Mouse (Mus musculus): ENCODE data around the gene Smim5. TPM values are rescaled to one million over a fixed set of nuclear protein-coding genes. Genes with fewer than 3 reads are reported as not detected.

Gene Smim5
- polyA plus RNA-seq, 1 experiment: 26.7 TPM

DNA sequence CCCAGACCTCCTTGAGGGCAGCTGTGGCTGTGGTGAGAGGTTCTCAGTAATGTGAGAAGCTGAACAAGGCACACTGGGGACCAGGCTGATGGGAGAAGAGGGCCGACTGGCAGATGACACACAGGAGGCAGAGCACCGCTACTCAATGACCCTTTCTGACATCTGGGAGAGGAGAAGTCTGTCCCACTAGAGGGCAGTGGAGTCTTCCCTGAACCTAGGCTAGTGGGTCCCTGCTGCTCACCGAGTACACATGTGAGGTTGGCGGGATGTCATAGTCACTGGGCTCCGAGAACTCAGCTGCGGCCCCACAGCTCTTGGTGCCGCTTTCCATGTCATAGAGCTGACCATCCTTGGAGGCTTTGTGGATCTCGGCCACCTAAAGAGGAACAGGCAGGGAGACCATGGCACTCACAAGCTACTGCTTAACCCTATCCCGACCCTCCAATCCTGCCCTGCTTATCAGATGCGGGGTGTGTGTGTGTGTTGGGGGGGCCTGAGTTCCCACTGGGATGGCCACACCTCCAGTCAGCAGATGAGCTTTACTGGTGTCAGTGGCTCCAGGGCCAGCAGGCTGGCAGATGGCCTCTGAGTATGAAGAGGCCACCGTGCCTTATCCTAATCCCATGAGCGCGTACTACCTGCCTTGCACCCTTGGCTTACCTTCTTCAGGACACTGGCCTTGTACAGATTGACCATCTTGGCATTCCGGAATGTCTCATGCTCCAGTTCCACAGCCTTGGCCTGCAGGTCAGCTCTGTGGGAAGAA, 4.8 kb upstream of the Smim5 start:
- H3K4me3 ChIP-seq (ENCODE audit: insufficient read depth, low read depth, low read length): no peak overlapping the region
- no peak overlapping the region for H3K27ac ChIP-seq (ENCODE audit: insufficient read depth, low read depth, low read length)
- peaks cover 5% of the 10 kb centered on the region; the same call in 1 of the 2 replicates for H3K4me1 ChIP-seq (ENCODE audit: control insufficient read depth, insufficient read depth, low read length)
- peak; percentile 54 for DNase-seq
- TF ChIP-seq POLR2A (IDR thresholded peaks at IDR 0.05; ENCODE audit: low read depth, low read length): no peak
- TF ChIP-seq CTCF (conservative IDR thresholded peaks at IDR 0.05; ENCODE audit: insufficient read depth, insufficient read length, low read depth, low read length): peak; percentile 61; the same call in 1 of the 2 replicates
- 76% methylated on average over 14 of the region's 14 CpGs for WGBS
- no peaks in the 10 kb centered on the region for H3K27me3 ChIP-seq (replicated peaks; ENCODE audit: control insufficient read depth, insufficient read depth, low read length)
- H3K36me3 ChIP-seq (ENCODE audit: control insufficient read depth, insufficient read depth, low read length): no peaks in the 10 kb centered on the region

DNA sequence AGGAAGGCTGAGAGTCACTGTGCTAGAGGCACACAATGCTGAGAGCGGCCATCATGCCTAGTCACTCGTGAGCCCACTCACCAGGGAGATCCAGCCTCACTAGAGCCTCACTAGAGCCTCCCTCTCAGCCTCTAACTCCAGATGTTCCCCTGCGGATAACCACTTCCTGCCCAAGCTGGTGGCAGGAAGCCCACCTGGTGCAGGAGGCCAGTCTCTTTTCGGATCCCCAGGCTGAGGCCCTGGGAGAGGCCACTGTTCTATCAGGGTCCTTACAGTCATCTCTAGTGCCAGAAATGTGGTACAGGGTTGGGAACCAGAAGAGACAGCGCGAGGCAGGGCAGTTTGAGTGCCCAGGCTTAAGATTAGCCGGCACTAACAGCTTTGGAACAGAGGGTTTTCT, 1.3 kb upstream of the Smim5 start:
- no peak overlapping the region for H3K27ac ChIP-seq (ENCODE audit: insufficient read depth, low read depth, low read length)
- no peaks in the 10 kb centered on the region for H3K36me3 ChIP-seq (ENCODE audit: control insufficient read depth, insufficient read depth, low read length)
- 81% methylated on average over 7 of the region's 7 CpGs for WGBS
- H3K27me3 ChIP-seq (replicated peaks; ENCODE audit: control insufficient read depth, insufficient read depth, low read length): no peaks in the 10 kb centered on the region
- no peak for DNase-seq
- H3K4me3 ChIP-seq (ENCODE audit: insufficient read depth, low read depth, low read length): no peak overlapping the region
- H3K4me1 ChIP-seq (ENCODE audit: control insufficient read depth, insufficient read depth, low read length): peaks cover 25% of the 10 kb centered on the region
- TF ChIP-seq CTCF (conservative IDR thresholded peaks at IDR 0.05; ENCODE audit: insufficient read depth, insufficient read length, low read depth, low read length) (no peak), POLR2A (IDR thresholded peaks at IDR 0.05; ENCODE audit: low read depth, low read length) (no peak)

- peak; percentile 54 for DNase-seq
- Histone ChIP-seq H3K27ac (ENCODE audit: insufficient read depth, low read depth, low read length) (peak overlapping the region; percentile 98), H3K4me1 (ENCODE audit: control insufficient read depth, insufficient read depth, low read length) (peaks cover 29% of the 10 kb centered on the region), H3K36me3 (ENCODE audit: control insufficient read depth, insufficient read depth, low read length) (no peaks in the 10 kb centered on the region), H3K4me3 (ENCODE audit: insufficient read depth, low read depth, low read length) (no peak overlapping the region), H3K27me3 (replicated peaks; ENCODE audit: control insufficient read depth, insufficient read depth, low read length) (no peaks in the 10 kb centered on the region)
- TF ChIP-seq POLR2A (IDR thresholded peaks at IDR 0.05; ENCODE audit: low read depth, low read length) (no peak), CTCF (conservative IDR thresholded peaks at IDR 0.05; ENCODE audit: insufficient read depth, insufficient read length, low read depth, low read length) (peak; percentile 68)
- 18% methylated on average over 4 of the region's 4 CpGs for WGBS
These were observed 880 bp upstream of the Smim5 start for GRCm38 (mm10) chr11:115898886-115899285.

GRCm38 (mm10) chr11:115900561-115901337, 983 bp downstream of the Smim5 start:
- 44% methylated on average over 8 of the region's 8 CpGs for WGBS
- Histone ChIP-seq H3K4me3 (ENCODE audit: insufficient read depth, low read depth, low read length) (peak overlapping the region; percentile 57), H3K36me3 (ENCODE audit: control insufficient read depth, insufficient read depth, low read length) (no peaks in the 10 kb centered on the region), H3K27ac (ENCODE audit: insufficient read depth, low read depth, low read length) (peak overlapping the region; percentile 98), H3K4me1 (ENCODE audit: control insufficient read depth, insufficient read depth, low read length) (peaks cover 48% of the 10 kb centered on the region), H3K27me3 (replicated peaks; ENCODE audit: control insufficient read depth, insufficient read depth, low read length) (no peaks in the 10 kb centered on the region)
- DNase-seq: peak; percentile 77
- TF ChIP-seq CTCF (conservative IDR thresholded peaks at IDR 0.05; ENCODE audit: insufficient read depth, insufficient read length, low read depth, low read length) (no peak), POLR2A (IDR thresholded peaks at IDR 0.05; ENCODE audit: low read depth, low read length) (no peak)

GRCm38 (mm10) chr11:115901338-115902161, 1.8 kb downstream of the Smim5 start:
- Histone ChIP-seq H3K36me3 (ENCODE audit: control insufficient read depth, insufficient read depth, low read length) (no peaks in the 10 kb centered on the region), H3K27me3 (replicated peaks; ENCODE audit: control insufficient read depth, insufficient read depth, low read length) (no peaks in the 10 kb centered on the region), H3K27ac (ENCODE audit: insufficient read depth, low read depth, low read length) (peak overlapping the region; percentile 98), H3K4me1 (ENCODE audit: control insufficient read depth, insufficient read depth, low read length) (peaks cover 54% of the 10 kb centered on the region), H3K4me3 (ENCODE audit: insufficient read depth, low read depth, low read length) (peak overlapping the region; percentile 57; the same call in 1 of the 2 replicates)
- DNase-seq: no peak
- WGBS: 85% methylated on average over 9 of the region's 9 CpGs
- TF ChIP-seq POLR2A (IDR thresholded peaks at IDR 0.05; ENCODE audit: low read depth, low read length): no peak
- no peak for TF ChIP-seq CTCF (conservative IDR thresholded peaks at IDR 0.05; ENCODE audit: insufficient read depth, insufficient read length, low read depth, low read length)

GRCm38 (mm10) chr11:115902177-115902576, 2.4 kb downstream of the Smim5 start:
- Histone ChIP-seq H3K36me3 (ENCODE audit: control insufficient read depth, insufficient read depth, low read length) (no peaks in the 10 kb centered on the region), H3K27me3 (replicated peaks; ENCODE audit: control insufficient read depth, insufficient read depth, low read length) (no peaks in the 10 kb centered on the region), H3K4me3 (ENCODE audit: insufficient read depth, low read depth, low read length) (0 out of 2 replicates have a peak overlapping the region, but pooled peaks have one; percentile 1), H3K4me1 (ENCODE audit: control insufficient read depth, insufficient read depth, low read length) (peaks cover 60% of the 10 kb centered on the region), H3K27ac (ENCODE audit: insufficient read depth, low read depth, low read length) (peak overlapping the region; percentile 98)
- no peak for TF ChIP-seq POLR2A (IDR thresholded peaks at IDR 0.05; ENCODE audit: low read depth, low read length)
- no peak for TF ChIP-seq CTCF (conservative IDR thresholded peaks at IDR 0.05; ENCODE audit: insufficient read depth, insufficient read length, low read depth, low read length)
- DNase-seq: no peak
- WGBS: 53% methylated on average over 5 of the region's 5 CpGs

All from kidney, adult 2 months (tissue).